Mouse (Mus musculus): ENCODE measurements around the gene Nkx6-2. TPM values are rescaled to one million over a fixed set of nuclear protein-coding genes. Genes with fewer than 3 reads are reported as not detected.

Nkx6-2 gene
- polyA plus RNA-seq, 1 experiment from 2014 or later = 4.2 TPM

DNA sequence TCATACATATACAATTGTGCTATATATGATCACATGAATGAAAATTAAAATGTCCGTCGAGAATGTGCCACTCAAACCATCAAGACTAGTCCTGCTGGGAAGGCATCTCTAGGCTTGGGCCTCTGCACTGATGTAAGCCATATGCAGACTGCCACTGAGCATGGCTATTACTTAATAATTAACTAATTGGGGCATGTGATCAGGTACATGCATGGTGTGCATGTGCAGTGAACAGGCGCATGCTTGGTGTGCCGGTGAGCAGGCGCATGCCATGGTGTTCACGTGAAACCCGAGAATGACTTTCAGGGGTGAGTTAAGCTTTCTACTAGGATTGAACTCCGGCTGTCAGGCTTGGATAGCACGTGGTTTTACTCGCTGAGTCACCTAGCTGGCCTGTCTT, 22.9 kb downstream of the Nkx6-2 start:
- H3K36me3 ChIP-seq (replicated peaks; ENCODE audit: control insufficient read depth, insufficient read depth, low read depth, low read length) = no peaks in the 10 kb centered on the region
- WGBS = 82% methylated on average over 10 of the region's 10 CpGs
- DNase-seq (ENCODE audit: low spot score) = no peak
- H3K4me1 ChIP-seq (ENCODE audit: control insufficient read depth, insufficient read depth, low read length) = no peaks in the 10 kb centered on the region
- H3K9ac ChIP-seq (replicated peaks; ENCODE audit: low read length) = no peak overlapping the region
- no peaks in the 10 kb centered on the region for H3K27me3 ChIP-seq (ENCODE audit: control insufficient read depth, insufficient read depth, low read length)
- ATAC-seq (replicated peaks; ENCODE audit: insufficient number of reproducible peaks, low FRiP score, low TSS enrichment, low read depth) = no peak
- no peak overlapping the region for H3K4me3 ChIP-seq (ENCODE audit: low read depth, low read length)
- H3K9me3 ChIP-seq (replicated peaks; ENCODE audit: control insufficient read depth, low read length) = no peaks in the 10 kb centered on the region
- no peak overlapping the region for H3K4me2 ChIP-seq (ENCODE audit: low read depth, low read length)
- H3K27ac ChIP-seq (replicated peaks; ENCODE audit: low read depth, low read length) = no peak overlapping the region

DNA sequence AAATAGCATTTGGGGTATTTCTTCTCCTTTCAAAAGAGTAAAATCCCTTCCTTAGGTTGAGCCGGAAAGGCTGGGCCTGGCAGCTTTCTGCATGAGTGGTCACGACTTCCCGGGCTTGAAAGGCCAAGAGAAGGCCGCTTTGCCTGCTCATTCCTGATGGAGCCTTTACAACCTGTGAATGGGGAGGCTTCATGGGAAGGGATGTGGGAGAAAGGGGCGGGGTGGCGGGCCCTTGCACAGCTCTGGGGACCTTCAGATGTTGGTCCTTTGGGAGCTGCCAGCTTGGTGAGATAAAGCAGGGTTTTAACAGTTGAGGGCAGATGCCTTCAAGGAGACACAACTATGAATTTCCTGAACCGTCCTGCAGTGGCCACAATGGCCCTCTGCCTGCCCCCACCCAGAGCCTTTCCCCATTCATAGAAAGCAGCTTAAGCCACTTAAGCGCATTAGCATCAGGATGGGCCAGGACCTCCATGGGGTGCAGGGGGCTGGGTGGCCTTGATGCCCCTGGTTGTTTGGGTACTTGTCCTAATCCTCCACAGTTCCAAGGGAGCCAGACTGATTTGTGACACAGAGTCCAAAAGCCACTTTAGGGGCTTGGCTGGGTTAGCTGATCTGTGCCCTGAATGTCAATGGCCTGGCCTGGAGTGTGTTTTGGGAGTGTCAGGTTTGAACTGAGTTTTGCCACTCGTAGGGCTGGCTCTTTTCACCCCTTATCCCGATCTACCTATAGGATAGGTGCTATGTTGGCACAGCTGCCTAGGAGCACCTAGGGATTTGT, 25.7 kb downstream of the Nkx6-2 start:
- Histone ChIP-seq H3K4me2 (ENCODE audit: low read depth, low read length) (no peak overlapping the region), H3K4me1 (ENCODE audit: control insufficient read depth, insufficient read depth, low read length) (no peaks in the 10 kb centered on the region), H3K9me3 (replicated peaks; ENCODE audit: control insufficient read depth, low read length) (no peaks in the 10 kb centered on the region), H3K9ac (replicated peaks; ENCODE audit: low read length) (no peak overlapping the region), H3K4me3 (ENCODE audit: low read depth, low read length) (no peak overlapping the region), H3K27ac (replicated peaks; ENCODE audit: low read depth, low read length) (no peak overlapping the region), H3K27me3 (ENCODE audit: control insufficient read depth, insufficient read depth, low read length) (no peaks in the 10 kb centered on the region), H3K36me3 (replicated peaks; ENCODE audit: control insufficient read depth, insufficient read depth, low read depth, low read length) (no peaks in the 10 kb centered on the region)
- WGBS = 19% methylated on average over 10 of the region's 10 CpGs
- DNase-seq (ENCODE audit: low spot score) (no peak), ATAC-seq (replicated peaks; ENCODE audit: insufficient number of reproducible peaks, low FRiP score, low TSS enrichment, low read depth) (no peak)

DNA sequence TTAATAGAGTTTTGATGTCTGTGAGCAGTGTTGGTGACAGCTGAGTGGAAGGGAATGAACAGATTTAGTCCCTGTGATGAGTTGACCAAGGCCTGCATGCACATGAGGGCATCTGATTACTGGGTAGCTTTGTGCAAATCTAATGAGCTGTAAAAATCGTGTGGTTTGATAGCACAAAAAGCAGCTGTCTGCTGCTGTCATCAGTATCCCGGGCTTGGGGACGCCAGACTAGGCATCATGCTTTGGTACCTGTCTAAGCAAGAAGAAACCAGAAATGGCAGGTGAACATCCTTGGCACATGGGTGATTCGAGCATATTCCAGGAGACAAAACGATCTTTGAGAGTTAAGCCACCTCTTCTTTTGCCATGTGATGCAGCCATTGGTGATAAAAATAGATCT, 26.3 kb downstream of the Nkx6-2 start:
- Histone ChIP-seq H3K36me3 (replicated peaks; ENCODE audit: control insufficient read depth, insufficient read depth, low read depth, low read length) (no peaks in the 10 kb centered on the region), H3K9ac (replicated peaks; ENCODE audit: low read length) (no peak overlapping the region), H3K4me1 (ENCODE audit: control insufficient read depth, insufficient read depth, low read length) (no peaks in the 10 kb centered on the region), H3K27ac (replicated peaks; ENCODE audit: low read depth, low read length) (no peak overlapping the region), H3K4me3 (ENCODE audit: low read depth, low read length) (no peak overlapping the region), H3K4me2 (ENCODE audit: low read depth, low read length) (no peak overlapping the region), H3K9me3 (replicated peaks; ENCODE audit: control insufficient read depth, low read length) (no peaks in the 10 kb centered on the region), H3K27me3 (ENCODE audit: control insufficient read depth, insufficient read depth, low read length) (no peaks in the 10 kb centered on the region)
- DNase-seq (ENCODE audit: low spot score) = no peak
- ATAC-seq (replicated peaks; ENCODE audit: insufficient number of reproducible peaks, low FRiP score, low TSS enrichment, low read depth) = no peak
- 50% methylated on average over 5 of the region's 5 CpGs for WGBS

DNA sequence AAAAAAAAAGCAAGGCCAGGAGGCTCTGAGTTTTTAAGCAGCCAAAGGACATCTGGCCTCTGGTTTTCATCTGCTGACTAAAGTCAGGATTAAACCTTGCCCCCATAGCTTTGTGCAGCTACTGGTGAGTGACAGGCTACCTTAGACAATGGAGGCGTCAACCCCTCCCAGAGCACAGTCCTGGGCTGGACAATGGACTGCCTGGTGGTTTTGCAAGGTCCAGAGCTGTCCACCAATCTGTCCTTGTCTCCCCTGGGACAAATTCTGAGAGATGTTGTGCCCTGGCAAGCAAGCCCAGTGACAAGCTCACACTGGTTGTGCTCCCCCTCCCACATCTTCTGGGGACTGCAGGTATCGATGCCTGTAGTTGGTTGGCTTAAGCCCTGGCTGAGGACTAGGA, 31.1 kb downstream of the Nkx6-2 start:
- Histone ChIP-seq H3K36me3 (replicated peaks; ENCODE audit: control insufficient read depth, insufficient read depth, low read depth, low read length) (no peaks in the 10 kb centered on the region), H3K9ac (replicated peaks; ENCODE audit: low read length) (no peak overlapping the region), H3K9me3 (replicated peaks; ENCODE audit: control insufficient read depth, low read length) (no peaks in the 10 kb centered on the region), H3K4me1 (ENCODE audit: control insufficient read depth, insufficient read depth, low read length) (no peaks in the 10 kb centered on the region), H3K4me3 (ENCODE audit: low read depth, low read length) (no peak overlapping the region), H3K4me2 (ENCODE audit: low read depth, low read length) (no peak overlapping the region), H3K27ac (replicated peaks; ENCODE audit: low read depth, low read length) (no peak overlapping the region), H3K27me3 (ENCODE audit: control insufficient read depth, insufficient read depth, low read length) (no peaks in the 10 kb centered on the region)
- ATAC-seq (replicated peaks; ENCODE audit: insufficient number of reproducible peaks, low FRiP score, low TSS enrichment, low read depth) (no peak; the same call in 1 of the 2 replicates), DNase-seq (ENCODE audit: low spot score) (no peak)
- WGBS = 77% methylated on average over 2 of the region's 2 CpGs

DNA sequence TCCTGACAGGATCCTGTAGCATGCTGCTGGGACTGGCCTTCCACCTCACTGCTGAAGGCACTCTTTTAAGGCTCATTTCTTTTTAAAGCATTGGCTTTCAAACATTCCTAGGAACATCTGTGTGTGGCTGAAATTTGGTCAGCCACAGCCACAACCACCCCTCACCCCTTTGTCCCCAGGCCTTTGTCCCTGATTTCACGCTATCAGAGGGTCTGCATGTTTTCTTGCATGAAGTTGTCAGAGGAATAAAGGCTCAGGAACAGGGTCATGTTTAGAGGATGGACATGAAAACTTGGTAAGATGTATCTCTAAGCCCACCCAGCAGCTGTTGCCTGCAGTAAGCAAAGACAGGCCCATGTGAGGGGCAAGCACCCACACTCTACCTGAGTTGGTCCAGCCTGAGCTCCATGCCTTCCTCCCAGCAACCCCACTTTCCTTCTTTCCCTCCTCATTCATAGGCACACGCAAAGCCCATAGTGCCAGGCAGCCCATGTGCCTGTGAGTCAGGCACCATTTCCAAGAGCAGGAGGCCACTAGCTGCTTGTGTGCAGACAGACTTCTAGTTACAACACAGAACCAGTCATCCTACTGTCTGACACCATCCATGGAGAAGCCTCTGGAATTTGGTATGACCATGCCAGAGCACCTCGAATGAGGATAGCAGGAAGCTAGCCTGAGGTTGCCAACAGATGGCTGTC, 32.4 kb downstream of the Nkx6-2 start:
- no peak overlapping the region for H3K4me3 ChIP-seq (ENCODE audit: low read depth, low read length)
- no peaks in the 10 kb centered on the region for H3K4me1 ChIP-seq (ENCODE audit: control insufficient read depth, insufficient read depth, low read length)
- no peak overlapping the region for H3K27ac ChIP-seq (replicated peaks; ENCODE audit: low read depth, low read length)
- ATAC-seq (replicated peaks; ENCODE audit: insufficient number of reproducible peaks, low FRiP score, low TSS enrichment, low read depth) = no peak
- no peak for DNase-seq (ENCODE audit: low spot score)
- no peaks in the 10 kb centered on the region for H3K9me3 ChIP-seq (replicated peaks; ENCODE audit: control insufficient read depth, low read length)
- no peak overlapping the region for H3K4me2 ChIP-seq (ENCODE audit: low read depth, low read length)
- H3K36me3 ChIP-seq (replicated peaks; ENCODE audit: control insufficient read depth, insufficient read depth, low read depth, low read length) = no peaks in the 10 kb centered on the region
- WGBS = 75% methylated on average over 3 of the region's 3 CpGs
- H3K9ac ChIP-seq (replicated peaks; ENCODE audit: low read length) = no peak overlapping the region
- no peaks in the 10 kb centered on the region for H3K27me3 ChIP-seq (ENCODE audit: control insufficient read depth, insufficient read depth, low read length)

DNA sequence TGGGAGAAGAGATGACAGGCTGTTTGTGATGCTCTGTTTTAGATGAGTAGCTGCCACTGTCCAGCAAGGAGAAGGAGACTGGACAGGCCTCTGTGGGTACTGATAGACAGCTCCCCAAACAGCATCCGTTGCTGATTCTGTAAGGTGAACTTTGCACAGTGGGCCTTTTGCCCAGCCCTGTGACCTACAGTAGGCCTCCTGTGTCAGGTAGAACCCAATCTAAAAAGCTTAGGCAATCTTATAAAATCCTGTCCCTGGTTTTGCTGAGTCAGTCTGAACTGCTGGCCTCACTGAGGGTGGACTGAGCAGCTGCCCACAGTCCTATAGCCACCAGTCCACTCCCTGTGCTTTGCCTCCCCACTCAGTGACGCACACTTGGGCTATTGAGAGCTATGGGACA, 35.3 kb downstream of the Nkx6-2 start:
- Histone ChIP-seq H3K4me1 (ENCODE audit: control insufficient read depth, insufficient read depth, low read length) (no peaks in the 10 kb centered on the region), H3K27ac (replicated peaks; ENCODE audit: low read depth, low read length) (no peak overlapping the region), H3K9ac (replicated peaks; ENCODE audit: low read length) (no peak overlapping the region), H3K4me3 (ENCODE audit: low read depth, low read length) (no peak overlapping the region), H3K9me3 (replicated peaks; ENCODE audit: control insufficient read depth, low read length) (no peaks in the 10 kb centered on the region), H3K4me2 (ENCODE audit: low read depth, low read length) (no peak overlapping the region), H3K27me3 (ENCODE audit: control insufficient read depth, insufficient read depth, low read length) (no peaks in the 10 kb centered on the region), H3K36me3 (replicated peaks; ENCODE audit: control insufficient read depth, insufficient read depth, low read depth, low read length) (no peaks in the 10 kb centered on the region)
- ATAC-seq (replicated peaks; ENCODE audit: insufficient number of reproducible peaks, low FRiP score, low TSS enrichment, low read depth) (no peak), DNase-seq (ENCODE audit: low spot score) (no peak)
- 77% methylated on average over 2 of the region's 2 CpGs for WGBS

DNA sequence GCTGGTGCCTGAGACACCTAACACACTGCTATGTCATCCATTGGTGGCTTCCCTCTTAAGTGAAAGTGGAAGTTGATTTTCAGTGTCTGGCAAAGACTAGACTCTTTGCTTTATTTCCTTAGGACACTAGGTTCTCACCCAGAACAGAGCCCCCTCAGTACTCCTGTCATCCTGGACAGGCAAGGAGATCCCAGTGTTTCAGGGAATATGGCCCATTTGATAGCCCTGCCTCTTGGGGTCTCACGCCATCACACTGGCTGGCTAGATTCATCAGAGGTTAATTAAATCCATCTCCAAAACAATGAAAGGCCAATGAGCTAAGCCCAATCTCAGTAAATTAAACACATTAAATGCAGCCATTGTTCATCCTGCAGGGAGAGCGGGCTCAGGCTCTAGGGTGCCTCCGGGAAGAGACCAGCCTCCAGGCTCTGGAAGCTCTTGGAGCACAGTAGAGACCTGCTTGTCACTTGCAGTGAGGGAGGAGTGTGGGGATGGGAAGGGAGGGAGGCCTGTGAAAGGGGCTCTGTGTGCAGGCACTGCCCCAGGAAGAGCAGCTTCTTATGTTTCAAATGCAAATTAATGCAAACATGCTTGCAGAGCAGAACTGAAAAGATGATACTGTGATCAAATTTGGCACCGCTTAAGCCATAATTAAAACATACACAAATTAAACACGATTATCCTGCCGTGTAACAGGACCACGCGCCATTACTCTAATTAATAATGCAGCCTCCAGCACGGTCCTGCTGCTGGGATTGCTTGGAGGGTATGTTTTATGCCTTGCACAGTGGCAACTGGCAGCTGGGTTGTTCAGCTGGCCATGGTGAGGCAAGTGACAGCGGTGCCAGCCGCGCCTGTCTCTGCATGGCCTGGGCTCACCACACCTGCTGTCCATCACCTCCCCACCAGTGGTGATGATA, 37.6 kb downstream of the Nkx6-2 start:
- WGBS = 42% methylated on average over 12 of the region's 12 CpGs

More for the DNA sequence above, 37.6 kb downstream of the Nkx6-2 start:
- ATAC-seq (replicated peaks; ENCODE audit: insufficient number of reproducible peaks, low FRiP score, low TSS enrichment, low read depth) (peak; percentile 80), DNase-seq (ENCODE audit: low spot score) (peak; percentile 28)
- no peaks in the 10 kb centered on the region for H3K36me3 ChIP-seq (replicated peaks; ENCODE audit: control insufficient read depth, insufficient read depth, low read depth, low read length)
- H3K9ac ChIP-seq (replicated peaks; ENCODE audit: low read length) = no peak overlapping the region
- H3K27me3 ChIP-seq (ENCODE audit: control insufficient read depth, insufficient read depth, low read length) = no peaks in the 10 kb centered on the region
- no peaks in the 10 kb centered on the region for H3K9me3 ChIP-seq (replicated peaks; ENCODE audit: control insufficient read depth, low read length)
- H3K4me1 ChIP-seq (ENCODE audit: control insufficient read depth, insufficient read depth, low read length) = no peaks in the 10 kb centered on the region
- H3K4me2 ChIP-seq (ENCODE audit: low read depth, low read length) = no peak overlapping the region
- H3K27ac ChIP-seq (replicated peaks; ENCODE audit: low read depth, low read length) = no peak overlapping the region
- no peak overlapping the region for H3K4me3 ChIP-seq (ENCODE audit: low read depth, low read length)
